Mouse (Mus musculus): Measurements from ENCODE around the gene Tnpo1.

DNA sequence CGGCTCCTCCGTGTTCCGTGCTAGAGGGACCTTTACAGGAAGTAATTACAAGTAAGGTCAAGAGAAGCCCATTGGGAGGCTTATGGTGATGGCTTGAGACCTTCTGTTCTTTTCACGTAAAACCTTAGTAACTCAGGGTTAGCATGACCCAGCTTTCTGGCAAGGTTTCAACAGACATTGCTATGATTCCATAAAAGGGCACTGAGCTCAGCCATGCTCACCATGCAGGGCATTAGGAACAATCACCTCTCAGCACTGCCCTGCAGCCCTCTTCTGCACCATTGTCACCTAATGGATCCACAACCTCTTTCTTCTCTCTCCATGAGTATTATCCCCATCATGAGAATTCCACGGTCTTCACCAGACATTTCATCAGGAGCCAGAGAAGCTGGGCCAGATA lies 45.5 kb upstream of the Tnpo1 start:
- TF ChIP-seq CEBPB (IDR thresholded peaks at IDR 0.05; ENCODE audit: low read depth) (no peak), MAX (IDR thresholded peaks at IDR 0.05) (no peak), CTCF (IDR thresholded peaks at IDR 0.05; ENCODE audit: control insufficient read depth, insufficient read depth, insufficient read length) (no peak)
